Mouse (Mus musculus) limb, embryonic 13.5 days (tissue): ENCODE results near the gene Tmem206. TPM values are rescaled to one million over a fixed set of nuclear protein-coding genes. Genes with fewer than 3 reads are reported as not detected.

ENCODE experiments used
- ATAC-seq: fragments of 200-750 bp; cut with Nextera tagmentation; 2 replicates; pipeline ENCODE4 v1.8.0; 2017; ENCODE audit warnings: low read depth, moderate number of reproducible peaks, moderate TSS enrichment; ENCODE audit not compliant: low FRiP score
- H3K27ac ChIP-seq: fragments of 300-500 bp; sonication (generic); 2 replicates; pipeline ENCODE4 v1.5.1; 2015; ENCODE audit warnings: inconsistent platforms, mild to moderate bottlenecking, moderate library complexity
- H3K27me3 ChIP-seq: fragments of 300-500 bp; sonication (generic); 2 replicates; pipeline ENCODE4 v1.6.1; 2015; ENCODE audit warnings: mild to moderate bottlenecking, inconsistent platforms
- H3K36me3 ChIP-seq: fragments of 300-500 bp; sonication (generic); 2 replicates; pipeline ENCODE4 v1.6.1; 2015; ENCODE audit warnings: inconsistent platforms, mild to moderate bottlenecking, moderate library complexity
- H3K4me1 ChIP-seq: fragments of 300-500 bp; sonication (generic); 2 replicates; pipeline ENCODE4 v1.6.1; 2015; ENCODE audit warnings: inconsistent platforms
- H3K4me2 ChIP-seq: fragments of 300-500 bp; sonication (generic); replicated peaks from 2 replicates; pipeline ENCODE4 v1.6.1; 2015; ENCODE audit warnings: inconsistent platforms, mild to moderate bottlenecking, moderate library complexity
- H3K4me3 ChIP-seq: fragments of 300-500 bp; sonication (generic); 2 replicates; pipeline ENCODE4 v1.5.1; 2015; ENCODE audit warnings: moderate library complexity, mild to moderate bottlenecking, inconsistent platforms
- H3K9ac ChIP-seq: fragments of 300-500 bp; sonication (generic); 2 replicates; pipeline ENCODE4 v1.6.1; 2015; ENCODE audit warnings: mild to moderate bottlenecking, inconsistent platforms
- H3K9me3 ChIP-seq: fragments of 300-500 bp; sonication (generic); 2 replicates; pipeline ENCODE4 v1.6.1; 2016; ENCODE audit warnings: inconsistent platforms
- WGBS: fragments of 180-500 bp; shearing (Covaris S2); methylation state at CpG from one replicate; pipeline ENCODE4 v1.1.7; 2015; 5-methylcytosine and 5-hydroxymethylcytosine counted together
- polyA plus RNA-seq: library from polyadenylated mRNA; unstranded; fragments of >200 nt; fragmentation: Nextera tagmentation; extraction: Ambion mirVana; gene quantifications from 2 replicates; pipeline ENCODE4 v1.2.1, GENCODE M21; 2015

Gene Tmem206
- polyA plus RNA-seq, 1 experiment from 2014 or later, result 21.5 TPM

- 87% methylated on average over 2 of the region's 2 CpGs for WGBS
- ATAC-seq, result no peak
- no peaks in the 10 kb centered on the region for H3K4me1 ChIP-seq
- no peak overlapping the region for H3K4me3 ChIP-seq
- no peak overlapping the region for H3K9ac ChIP-seq
- no peak overlapping the region for H3K4me2 ChIP-seq
- 0 out of 2 replicates have a peak, but pooled peaks cover 3% of the 10 kb centered on the region for H3K9me3 ChIP-seq
- no peak overlapping the region for H3K27ac ChIP-seq
- H3K27me3 ChIP-seq, result no peaks in the 10 kb centered on the region
- H3K36me3 ChIP-seq, result peaks cover 79% of the 10 kb centered on the region
Observed at GRCm38 (mm10) chr1:191339876-191340275, 14.2 kb downstream of the Tmem206 start.

DNA sequence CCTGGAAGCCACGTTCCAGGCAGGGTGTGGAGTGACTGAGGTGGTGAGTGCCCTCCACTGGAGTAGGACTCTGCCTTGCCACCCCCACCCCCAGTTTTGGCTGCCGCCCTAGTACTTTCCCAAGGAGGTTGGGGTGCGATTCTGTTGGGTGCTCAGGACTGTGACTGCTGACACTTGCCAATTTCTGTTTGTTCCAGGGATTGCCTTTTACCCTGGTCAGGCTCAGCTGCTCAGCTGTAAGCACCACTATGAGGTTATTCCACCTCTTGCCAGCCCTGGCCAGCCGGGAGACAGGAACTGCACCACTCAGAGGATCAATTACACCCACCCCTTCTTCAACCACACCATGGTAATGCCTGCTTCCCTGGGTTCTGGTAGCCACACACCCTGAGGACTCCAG is 14.8 kb downstream of the Tmem206 start:
- Histone ChIP-seq H3K4me3 (no peak overlapping the region), H3K27me3 (no peaks in the 10 kb centered on the region), H3K27ac (no peak overlapping the region), H3K4me2 (no peak overlapping the region), H3K9ac (no peak overlapping the region), H3K36me3 (peaks cover 85% of the 10 kb centered on the region), H3K9me3 (0 out of 2 replicates have a peak, but pooled peaks cover 3% of the 10 kb centered on the region), H3K4me1 (no peaks in the 10 kb centered on the region)
- 83% methylated on average over 4 of the region's 4 CpGs for WGBS
- no peak for ATAC-seq

DNA sequence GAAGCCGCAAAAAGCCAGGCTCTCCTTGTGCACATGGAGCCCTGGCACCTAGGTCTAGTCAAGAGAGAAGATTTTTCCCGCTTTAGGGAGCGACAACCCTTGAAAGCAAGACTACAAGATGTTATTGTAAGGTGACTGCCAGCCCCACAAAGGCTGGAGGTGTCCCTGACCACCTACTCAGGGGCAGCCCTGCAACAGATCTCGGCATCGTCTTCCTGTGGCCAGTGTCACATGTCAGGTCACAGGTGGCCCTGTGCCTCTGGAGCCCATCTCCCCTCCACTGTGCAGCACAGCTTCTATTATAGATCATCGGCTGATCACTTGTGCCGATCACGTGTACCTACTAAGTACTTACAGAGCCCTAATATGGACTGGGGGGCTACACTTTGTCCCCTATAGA is 21.9 kb downstream of the Tmem206 start:
- ATAC-seq, result no peak
- H3K36me3 ChIP-seq, result peaks cover 86% of the 10 kb centered on the region
- WGBS, result 94% methylated on average over 8 of the region's 8 CpGs
- no peak overlapping the region for H3K27ac ChIP-seq
- no peak overlapping the region for H3K4me2 ChIP-seq
- H3K27me3 ChIP-seq, result no peaks in the 10 kb centered on the region
- H3K9ac ChIP-seq, result no peak overlapping the region
- H3K4me1 ChIP-seq, result no peaks in the 10 kb centered on the region
- H3K4me3 ChIP-seq, result no peak overlapping the region
- no peaks in the 10 kb centered on the region for H3K9me3 ChIP-seq

DNA sequence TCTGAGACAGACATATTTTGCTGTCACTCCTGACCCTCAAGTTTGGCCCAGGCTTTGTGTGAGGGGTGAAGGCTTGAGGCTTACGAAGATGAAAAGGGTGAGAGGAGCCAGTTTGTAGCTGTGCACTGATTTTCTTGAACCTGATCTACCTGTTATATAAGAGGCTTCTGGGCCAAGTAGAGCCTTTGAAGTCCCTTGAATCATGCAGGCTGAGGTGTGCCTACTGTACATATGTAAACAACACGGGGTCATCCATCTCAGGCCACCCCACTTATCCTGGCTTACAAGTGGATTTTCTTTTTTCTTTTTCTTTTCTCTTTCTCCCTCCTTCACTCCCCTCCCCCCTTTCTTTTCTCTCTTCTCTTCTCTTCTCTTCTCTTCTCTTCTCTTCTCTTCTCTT is 22.9 kb downstream of the Tmem206 start:
- no peaks in the 10 kb centered on the region for H3K27me3 ChIP-seq
- H3K4me3 ChIP-seq, result no peak overlapping the region
- peaks cover 83% of the 10 kb centered on the region for H3K36me3 ChIP-seq
- no peak for ATAC-seq
- H3K9me3 ChIP-seq, result no peaks in the 10 kb centered on the region
- H3K27ac ChIP-seq, result no peak overlapping the region
- no peak overlapping the region for H3K4me2 ChIP-seq
- no peak overlapping the region for H3K9ac ChIP-seq
- 91% methylated on average over 2 of the region's 2 CpGs for WGBS
- H3K4me1 ChIP-seq, result 0 out of 2 replicates have a peak, but pooled peaks cover 5% of the 10 kb centered on the region

GRCm38 (mm10) chr1:191348996-191349395 is 23.3 kb downstream of the Tmem206 start:
- H3K4me3 ChIP-seq, result no peak overlapping the region
- no peaks in the 10 kb centered on the region for H3K27me3 ChIP-seq
- H3K9me3 ChIP-seq, result no peaks in the 10 kb centered on the region
- no peak overlapping the region for H3K4me2 ChIP-seq
- ATAC-seq, result no peak
- H3K9ac ChIP-seq, result no peak overlapping the region
- peaks cover 9% of the 10 kb centered on the region; the same call in 1 of the 2 replicates for H3K4me1 ChIP-seq
- no peak overlapping the region for H3K27ac ChIP-seq
- 57% methylated on average over 5 of the region's 5 CpGs for WGBS
- H3K36me3 ChIP-seq, result peaks cover 83% of the 10 kb centered on the region

DNA sequence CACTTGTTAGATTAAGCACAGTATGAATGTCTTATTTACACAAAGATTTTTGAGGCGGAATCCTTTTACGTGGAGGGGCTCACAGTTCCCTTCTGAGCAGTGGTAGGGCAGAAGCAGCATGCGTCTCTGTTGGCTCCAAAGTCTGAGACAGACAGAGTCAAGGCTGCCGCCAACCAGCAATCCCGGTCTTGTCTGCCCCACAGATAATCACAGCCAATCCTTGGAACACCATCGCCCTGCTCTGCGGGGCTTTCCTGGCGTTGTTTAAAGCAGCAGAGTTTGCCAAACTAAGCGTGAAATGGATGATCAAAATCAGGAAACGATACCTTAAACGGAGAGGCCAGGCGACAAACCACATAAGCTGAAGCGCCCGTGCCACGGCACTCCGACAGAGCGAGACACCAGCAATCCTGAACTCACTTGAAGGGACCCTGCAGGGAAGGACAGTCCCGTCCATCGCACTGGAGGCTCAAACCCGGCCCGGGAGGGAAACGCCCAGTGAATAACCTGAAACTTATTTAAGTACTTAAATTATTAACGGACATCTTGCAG is 23.9 kb downstream of the Tmem206 start:
- H3K9ac ChIP-seq, result no peak overlapping the region
- H3K4me1 ChIP-seq, result peaks cover 10% of the 10 kb centered on the region; the same call in 1 of the 2 replicates
- 85% methylated on average over 23 of the region's 23 CpGs for WGBS
- H3K27ac ChIP-seq, result no peak overlapping the region
- ATAC-seq, result no peak
- no peak overlapping the region for H3K4me2 ChIP-seq
- H3K27me3 ChIP-seq, result no peaks in the 10 kb centered on the region
- H3K36me3 ChIP-seq, result peaks cover 84% of the 10 kb centered on the region
- no peak overlapping the region for H3K4me3 ChIP-seq
- H3K9me3 ChIP-seq, result no peaks in the 10 kb centered on the region

DNA sequence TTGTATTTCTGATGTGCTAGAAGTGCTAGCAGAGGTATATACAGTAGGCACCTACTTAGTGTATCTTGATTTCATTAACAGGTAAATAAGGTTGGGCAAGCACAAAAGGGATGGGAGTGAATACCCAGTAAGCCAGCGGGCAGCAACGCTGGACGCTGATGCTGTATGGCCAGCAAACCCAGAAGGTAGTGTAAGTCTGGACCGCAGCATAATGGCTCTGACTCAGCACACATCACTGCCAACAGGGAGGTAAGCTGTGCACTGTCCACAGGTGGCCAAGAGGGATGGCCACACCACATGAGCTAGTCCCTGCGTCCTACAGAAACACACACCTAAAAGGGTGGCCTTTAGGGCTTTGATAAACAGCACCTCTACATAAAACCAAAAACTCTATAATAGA is 24.6 kb downstream of the Tmem206 start:
- Histone ChIP-seq H3K9me3 (no peaks in the 10 kb centered on the region), H3K4me3 (no peak overlapping the region), H3K27me3 (no peaks in the 10 kb centered on the region), H3K4me1 (peaks cover 10% of the 10 kb centered on the region; the same call in 1 of the 2 replicates), H3K36me3 (peaks cover 82% of the 10 kb centered on the region), H3K4me2 (no peak overlapping the region), H3K27ac (no peak overlapping the region), H3K9ac (no peak overlapping the region)
- ATAC-seq, result no peak
- WGBS, result 94% methylated on average over 5 of the region's 5 CpGs

DNA sequence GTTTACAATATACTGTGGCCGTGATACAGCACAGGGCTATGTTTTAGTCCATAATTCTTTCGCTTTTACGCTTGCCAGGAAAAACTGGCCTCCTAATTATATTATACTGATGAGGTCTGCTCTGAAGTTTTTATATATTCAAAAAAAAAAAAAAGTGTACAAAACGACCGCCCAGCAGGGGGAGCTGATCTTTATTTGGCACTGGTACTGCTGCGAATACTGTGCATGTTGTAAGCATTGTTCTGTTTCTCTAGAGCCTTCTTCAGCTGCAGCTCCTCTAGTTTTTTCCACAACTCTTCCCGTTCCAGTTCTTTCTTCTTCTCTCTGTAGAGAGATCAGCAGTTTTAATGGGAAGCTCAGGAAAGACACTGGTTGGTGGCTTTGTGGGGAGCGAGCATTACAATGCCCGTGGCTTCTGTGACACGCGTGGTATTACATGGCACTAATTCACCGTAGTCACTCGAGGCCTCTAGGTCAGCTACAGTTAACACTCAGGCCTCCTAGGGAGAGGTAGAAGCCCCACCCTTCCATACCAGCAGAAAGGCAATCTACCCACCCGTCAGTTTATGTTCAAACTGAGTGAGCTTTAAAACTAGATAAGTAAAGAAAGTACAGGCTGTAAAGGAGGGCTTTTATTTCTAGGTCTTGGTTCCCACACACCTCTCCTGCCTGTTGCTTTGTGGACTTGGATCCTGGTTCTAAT is 27.2 kb downstream of the Tmem206 start:
- WGBS, result 50% methylated on average over 14 of the region's 14 CpGs
- Histone ChIP-seq H3K9me3 (no peaks in the 10 kb centered on the region), H3K27me3 (no peaks in the 10 kb centered on the region), H3K9ac (no peak overlapping the region), H3K4me2 (no peak overlapping the region), H3K27ac (peak overlapping the region; percentile 23; the same call in 1 of the 2 replicates), H3K36me3 (peaks cover 69% of the 10 kb centered on the region), H3K4me1 (peaks cover 20% of the 10 kb centered on the region; the same call in 1 of the 2 replicates), H3K4me3 (no peak overlapping the region)
- ATAC-seq, result 0 out of 2 replicates have a peak, but pooled peaks have one; percentile 40

- no peak for ATAC-seq
- WGBS, result 49% methylated on average over 4 of the region's 4 CpGs
- Histone ChIP-seq H3K36me3 (peaks cover 61% of the 10 kb centered on the region), H3K27ac (no peak overlapping the region; the same call in 1 of the 2 replicates), H3K4me1 (peaks cover 20% of the 10 kb centered on the region; the same call in 1 of the 2 replicates), H3K9ac (no peak overlapping the region), H3K4me2 (no peak overlapping the region), H3K27me3 (no peaks in the 10 kb centered on the region), H3K4me3 (no peak overlapping the region), H3K9me3 (no peaks in the 10 kb centered on the region)
Observed at GRCm38 (mm10) chr1:191353836-191354235, 28.1 kb downstream of the Tmem206 start.

- Histone ChIP-seq H3K9ac (no peak overlapping the region), H3K27ac (no peak overlapping the region), H3K4me2 (no peak overlapping the region), H3K9me3 (no peaks in the 10 kb centered on the region), H3K27me3 (no peaks in the 10 kb centered on the region), H3K4me1 (peaks cover 20% of the 10 kb centered on the region; the same call in 1 of the 2 replicates), H3K36me3 (peaks cover 50% of the 10 kb centered on the region), H3K4me3 (no peak overlapping the region)
- ATAC-seq, result no peak
- WGBS, result 67% methylated on average over 1 of the region's 1 CpGs
Observed at GRCm38 (mm10) chr1:191356936-191357335, 31.2 kb downstream of the Tmem206 start.

- Histone ChIP-seq H3K9me3 (no peaks in the 10 kb centered on the region), H3K4me1 (0 out of 2 replicates have a peak, but pooled peaks cover 10% of the 10 kb centered on the region), H3K27ac (no peak overlapping the region), H3K36me3 (peaks cover 36% of the 10 kb centered on the region), H3K4me3 (no peak overlapping the region), H3K4me2 (no peak overlapping the region), H3K9ac (no peak overlapping the region), H3K27me3 (no peaks in the 10 kb centered on the region)
- ATAC-seq, result no peak
- 88% methylated on average over 7 of the region's 7 CpGs for WGBS
Observed at GRCm38 (mm10) chr1:191359478-191359877, 33.8 kb downstream of the Tmem206 start.

DNA sequence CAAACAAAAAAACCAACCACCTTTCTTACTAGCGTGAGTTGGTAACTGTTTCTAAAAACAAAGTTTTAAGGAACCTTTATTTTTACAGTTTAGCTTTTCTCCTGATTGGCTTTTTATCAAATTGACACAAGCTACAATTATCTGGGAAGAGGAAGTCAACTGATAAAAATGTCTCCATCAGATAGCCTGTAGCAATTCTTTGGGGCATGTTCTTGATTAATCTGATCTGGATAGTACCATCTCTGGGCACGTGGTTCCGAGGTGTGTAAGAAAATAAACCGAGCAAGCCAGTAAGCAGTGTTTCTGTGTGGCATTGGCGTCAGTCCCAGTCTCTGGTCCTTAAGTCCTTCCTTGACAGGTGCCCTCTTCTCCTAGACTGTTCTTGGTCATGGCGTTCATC is 36.7 kb downstream of the Tmem206 start:
- Histone ChIP-seq H3K4me2 (no peak overlapping the region), H3K4me1 (peaks cover 7% of the 10 kb centered on the region), H3K27ac (no peak overlapping the region), H3K9ac (no peak overlapping the region), H3K4me3 (no peak overlapping the region), H3K27me3 (no peaks in the 10 kb centered on the region), H3K9me3 (no peaks in the 10 kb centered on the region), H3K36me3 (peaks cover 25% of the 10 kb centered on the region)
- ATAC-seq, result no peak
- 86% methylated on average over 6 of the region's 6 CpGs for WGBS
